Mouse (Mus musculus) adrenal gland, postnatal 4 days (tissue): Measurements from ENCODE around the gene Cd4. TPM values are rescaled to one million over a fixed set of nuclear protein-coding genes. Genes with fewer than 3 reads are reported as not detected.

ENCODE experiments used
- DNase-seq, 2 experiments: peaks; one replicate each; pipeline ENCODE4 v3.0.0; 2021 to 2022; ENCODE audit warnings: low spot score in 2 of 2, mixed read lengths in 2 of 2
- total RNA-seq, 2 experiments: library from RNA; stranded (reverse); gene quantifications; 2 replicates each; pipeline ENCODE4 v1.2.3; 2021

The Cd4 gene
- total RNA-seq, 2 experiments from 2014 or later = 0.62 to 0.84 TPM

DNA sequence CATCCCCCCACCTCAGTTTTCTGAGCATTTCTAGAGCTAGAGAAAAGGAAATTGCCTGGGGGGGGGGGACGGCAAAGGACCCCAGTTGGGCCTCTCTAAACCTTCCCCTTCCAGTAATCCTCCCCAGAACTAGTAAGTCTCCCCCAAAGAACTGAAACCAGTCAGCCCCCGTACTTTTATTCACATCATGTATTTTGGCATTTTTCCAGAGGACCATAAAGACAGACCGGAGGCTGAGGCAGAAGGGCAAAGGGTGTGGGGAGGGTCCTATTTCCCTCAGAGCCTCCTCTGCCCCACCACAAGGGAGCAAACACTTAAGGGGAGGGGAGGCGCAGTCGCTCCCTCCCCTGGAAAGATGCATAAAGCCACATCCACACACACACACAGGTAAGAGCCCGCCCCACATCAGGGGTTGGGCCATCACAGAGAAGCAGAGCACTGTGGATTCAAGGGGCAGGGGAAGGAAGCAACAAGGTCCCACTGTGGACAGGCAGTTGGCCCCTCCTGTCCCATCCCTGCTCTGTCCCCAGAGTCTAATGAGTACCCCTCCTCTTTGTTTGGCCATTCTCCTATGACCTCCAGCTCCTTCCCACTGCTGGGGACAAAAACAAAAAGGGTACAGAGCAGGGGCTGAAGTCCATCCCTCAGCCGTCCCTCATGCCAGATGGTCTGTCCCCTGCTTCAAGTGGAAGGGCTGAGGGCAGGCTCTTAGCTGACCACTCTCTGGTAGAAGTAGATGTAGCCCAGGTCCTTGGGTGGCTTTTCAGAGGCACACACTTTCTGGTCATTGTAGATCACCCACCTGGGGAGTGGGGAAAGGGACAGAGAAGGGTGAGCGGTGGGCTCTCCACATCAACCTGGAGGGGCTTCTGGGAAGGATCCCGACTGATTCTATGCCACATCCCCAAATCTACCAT, 72.9 kb downstream of the Cd4 start:
- no peak for DNase-seq

Other genes starting within 250 kb of the Cd4 start
- gene Lpcat3, start 225.2 kb downstream of the Cd4 start, total RNA-seq = 100 to 1,000 TPM in 1 of 2 experiments, 10 to 100 TPM in 1; 99.6 to 105 TPM
- 100 to 1,000 TPM in 1 of 2 experiments, 10 to 100 TPM in 1; 99.3 to 101 TPM for gene Emg1, start 176.0 kb downstream of the Cd4 start, total RNA-seq
- gene Phb2, start 175.9 kb downstream of the Cd4 start, total RNA-seq = 100 to 1,000 TPM; 400 to 439 TPM
- 1 to 10 TPM; 8.3 to 8.4 TPM for gene Ptpn6, start 149.5 kb downstream of the Cd4 start, total RNA-seq
- 100 to 1,000 TPM; 313 TPM for gene Grcc10, start 146.8 kb downstream of the Cd4 start, total RNA-seq
- 1 to 10 TPM in 1 of 2 experiments, not detected in 1; 2.2 TPM for gene Gm45234, start 132.2 kb downstream of the Cd4 start, total RNA-seq
- gene Atn1, start 131.7 kb downstream of the Cd4 start, total RNA-seq = 100 to 1,000 TPM in 1 of 2 experiments, 10 to 100 TPM in 1; 99.7 to 111 TPM
- 10 to 100 TPM; 17.9 to 28.3 TPM for gene Eno2, start 118.5 kb downstream of the Cd4 start, total RNA-seq
- not detected for gene Lrrc23, start 108.5 kb downstream of the Cd4 start, total RNA-seq
- 10 to 100 TPM; 18.7 to 19.2 TPM for gene Spsb2, start 79.6 kb downstream of the Cd4 start, total RNA-seq
- gene Tpi1, start 73.9 kb downstream of the Cd4 start, total RNA-seq = 100 to 1,000 TPM; 422 to 439 TPM
- 100 to 1,000 TPM; 141 to 148 TPM for gene Usp5, start 58.7 kb downstream of the Cd4 start, total RNA-seq
- 10 to 100 TPM; 50.6 to 58.6 TPM for gene Cdca3, start 58.7 kb downstream of the Cd4 start, total RNA-seq
- 10 to 100 TPM; 13.9 to 16.3 TPM for gene Gnb3, start 47.9 kb downstream of the Cd4 start, total RNA-seq
- 10 to 100 TPM; 47.3 to 52.2 TPM for gene P3h3, start 30.5 kb downstream of the Cd4 start, total RNA-seq
- gene Gpr162, start 24.2 kb downstream of the Cd4 start, total RNA-seq = 1 to 10 TPM; 5.1 to 5.6 TPM
- 1 to 10 TPM; 1.5 to 1.7 TPM for gene Lag3, start 23.5 kb upstream of the Cd4 start, total RNA-seq
- gene Ptms, start 31.9 kb upstream of the Cd4 start, total RNA-seq = 100 to 1,000 TPM; 692 to 728 TPM
- 100 to 1,000 TPM; 257 to 265 TPM for gene Mlf2, start 43.2 kb upstream of the Cd4 start, total RNA-seq
- 100 to 1,000 TPM; 143 to 151 TPM for gene Cops7a, start 77.3 kb upstream of the Cd4 start, total RNA-seq
- gene Pianp, start 108.5 kb upstream of the Cd4 start, total RNA-seq = 10 to 100 TPM in 1 of 2 experiments, 1 to 10 TPM in 1; 6.2 to 11.1 TPM
- 10 to 100 TPM; 60.6 to 67.6 TPM for gene Zfp384, start 120.9 kb upstream of the Cd4 start, total RNA-seq
- gene Ing4, start 151.5 kb upstream of the Cd4 start, total RNA-seq = 100 to 1,000 TPM; 118 TPM
- 1 to 10 TPM; 7.3 to 8.0 TPM for gene Acrbp, start 161.5 kb upstream of the Cd4 start, total RNA-seq
- gene Lpar5, start 179.7 kb upstream of the Cd4 start, total RNA-seq = 1 to 10 TPM in 1 of 2 experiments, under 1 TPM in 1; 0.84 to 1.0 TPM
- gene Chd4, start 207.8 kb upstream of the Cd4 start, total RNA-seq = 100 to 1,000 TPM; 227 to 264 TPM
- gene Nop2, start 243.7 kb upstream of the Cd4 start, total RNA-seq = 10 to 100 TPM; 36.5 to 36.8 TPM